ENCODE assay signal across 28 mouse cellular contexts in the genomic region with DNA sequence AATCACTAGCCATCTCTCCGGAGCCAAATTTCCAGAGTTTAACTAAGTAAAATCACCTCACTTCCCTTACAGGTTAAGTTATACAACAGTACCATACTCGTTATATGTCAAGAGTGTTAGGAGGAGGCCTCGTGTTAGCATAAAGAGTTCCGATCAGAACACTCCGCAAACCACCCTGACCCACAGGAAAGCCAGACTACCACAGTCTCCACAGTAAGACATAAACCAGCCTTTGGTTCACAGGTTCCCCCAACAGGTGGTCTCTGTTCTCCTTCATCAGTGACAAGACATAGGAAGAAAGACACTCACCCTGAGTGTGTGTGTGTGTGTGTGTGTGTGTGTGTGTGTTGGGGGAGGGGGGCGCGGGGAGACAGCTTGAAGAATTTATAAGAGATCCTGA. TPM values are rescaled to one million over a fixed set of nuclear protein-coding genes. Genes with fewer than 3 reads are reported as not detected.
DNase-seq lines count a peak whose midpoint lies in the region; ATAC-seq and TF ChIP-seq lines count a peak whose summit lies in the region.
"Had no signal": no experiment of that assay in that cellular context is flagged by ENCODE, and none has a peak within 500 bp of the region (broad histone marks: within the 10 kb centered on the region; RNA-seq: fewer than 3 reads in every experiment).

No protein-coding gene starts in this region.

- WGBS in liver, postnatal 0 days (ENCODE audit: insufficient replicate concordance) = 85% methylated on average over 7 of the region's 7 CpGs
- 79% methylated on average over 7 of the region's 7 CpGs for WGBS in liver, embryonic 12.5 days (ENCODE audit: insufficient replicate concordance)

- TF ChIP-seq RAD21 in MEL (IDR thresholded peaks at IDR 0.05; ENCODE audit: low read depth, low read length) = no peak; the same call in 1 of the 2 replicates

- no peak for TF ChIP-seq EP300 in liver, postnatal 0 days (IDR thresholded peaks at IDR 0.05; ENCODE audit: low read depth)
- no peak for TF ChIP-seq EP300 in MEL (IDR thresholded peaks at IDR 0.05; ENCODE audit: low read depth in 1 of 2, low read length in 2 of 2)

- DNase-seq in liver, postnatal 0 days = no peak
- peak; percentile 30 for DNase-seq in thymus, postnatal 0 days (ENCODE audit: low spot score)
- no peak for DNase-seq in thymus, postnatal 4 days
- DNase-seq in MEL (ENCODE audit: low read depth, low spot score) = no peak
- DNase-seq in naive thymus-derived CD4-positive, alpha-beta T cell, adult 2 months (ENCODE audit: low read depth) = peak; percentile 52
- DNase-seq in adrenal gland, postnatal 4 days (ENCODE audit: low spot score in 2 of 2) = no peak
- no peak for DNase-seq in layer of hippocampus, adult 11-12 months (ENCODE audit: low spot score)
- DNase-seq: adrenal gland, postnatal 10 days; adrenal gland, postnatal 36 days; cerebellum, adult 11 months; cerebellum, adult 2 months; cerebellum, adult 9-11 months; cerebellum, postnatal 25 days; forebrain, postnatal 0 days; gastrocnemius, adult 2 months; gastrocnemius, postnatal 14 days; heart, adult 18-20 months; heart, postnatal 10 days; heart, postnatal 36 days had no signal

- H3K9ac ChIP-seq in liver, postnatal 0 days (replicated peaks) = no peak overlapping the region
- H3K9ac ChIP-seq in liver, embryonic 12.5 days = no peak overlapping the region
- H3K9ac ChIP-seq in MEL (ENCODE audit: control insufficient read depth, low read depth, low read length, poor library complexity, severe bottlenecking) = no peak overlapping the region
- H3K9ac ChIP-seq: embryonic facial prominence, embryonic 12.5 days; embryonic facial prominence, embryonic 15.5 days; forebrain, postnatal 0 days; heart, embryonic 12.5 days; heart, embryonic 15.5 days; hindbrain, embryonic 13.5 days had no signal

- no peak for TF ChIP-seq POLR2A in MEL (IDR thresholded peaks at IDR 0.05; ENCODE audit: control insufficient read depth in 1 of 2, insufficient read depth in 1 of 2, low read depth in 1 of 2, low read length in 2 of 2, poor library complexity in 1 of 2)

- peaks cover 29% of the 10 kb centered on the region for H3K4me1 ChIP-seq in liver, postnatal 0 days (ENCODE audit: insufficient read depth)
- peaks cover 50% of the 10 kb centered on the region for H3K4me1 ChIP-seq in liver, embryonic 12.5 days
- peaks cover 17 to 32% of the 10 kb centered on the region in 2 experiments for H3K4me1 ChIP-seq in MEL (ENCODE audit: control insufficient read depth in 1 of 2, insufficient read depth in 2 of 2, low read length in 2 of 2)

- no peaks in the 10 kb centered on the region for H3K27me3 ChIP-seq in liver, postnatal 0 days (ENCODE audit: insufficient read depth, low read length)
- no peaks in the 10 kb centered on the region for H3K27me3 ChIP-seq in liver, embryonic 12.5 days (replicated peaks)
- no peaks in the 10 kb centered on the region for H3K27me3 ChIP-seq in MEL (ENCODE audit: control insufficient read depth in 1 of 2, insufficient read depth in 2 of 2, low read length in 2 of 2)
- H3K27me3 ChIP-seq: embryonic facial prominence, embryonic 12.5 days; embryonic facial prominence, embryonic 15.5 days; heart, embryonic 12.5 days; heart, embryonic 15.5 days; hindbrain, embryonic 13.5 days had no signal

- H3K79me2 ChIP-seq in MEL (ENCODE audit: control insufficient read depth, insufficient read depth, low read length, poor library complexity) = peaks cover 2% of the 10 kb centered on the region; the same call in 1 of the 2 replicates

- H3K4me3 ChIP-seq in liver, postnatal 0 days (ENCODE audit: low read depth, low read length) = no peak overlapping the region
- H3K4me3 ChIP-seq in liver, embryonic 12.5 days = no peak overlapping the region
- H3K4me3 ChIP-seq in MEL (ENCODE audit: control insufficient read depth in 1 of 2, insufficient read depth in 1 of 2, low read depth in 2 of 2, low read length in 2 of 2) = peak overlapping the region; percentile 24 to 45
- H3K4me3 ChIP-seq: embryonic facial prominence, embryonic 12.5 days; embryonic facial prominence, embryonic 15.5 days; gastrocnemius, adult 2 months; heart, embryonic 12.5 days; heart, embryonic 15.5 days; hindbrain, embryonic 10.5 days; hindbrain, embryonic 13.5 days had no signal

- no peaks in the 10 kb centered on the region for H3K36me3 ChIP-seq in liver, postnatal 0 days (replicated peaks; ENCODE audit: insufficient read depth, low read length)
- peaks cover 12% of the 10 kb centered on the region for H3K36me3 ChIP-seq in liver, embryonic 12.5 days
- H3K36me3 ChIP-seq in MEL (ENCODE audit: control insufficient read depth in 1 of 2, insufficient read depth in 2 of 2, low read length in 2 of 2) = peaks cover 0 to 31% of the 10 kb centered on the region in 2 experiments; a peak in 2 of 4 replicates
- H3K36me3 ChIP-seq: embryonic facial prominence, embryonic 15.5 days; heart, embryonic 15.5 days had no signal

- H3K27ac ChIP-seq in liver, postnatal 0 days (ENCODE audit: low read depth) = no peak overlapping the region
- no peak overlapping the region for H3K27ac ChIP-seq in liver, embryonic 12.5 days
- peak overlapping the region; percentile 69 for H3K27ac ChIP-seq in MEL (ENCODE audit: control insufficient read depth, low read depth, low read length)
- H3K27ac ChIP-seq: embryonic facial prominence, embryonic 12.5 days; embryonic facial prominence, embryonic 15.5 days; gastrocnemius, adult 2 months; heart, embryonic 15.5 days; hindbrain, embryonic 10.5 days; hindbrain, embryonic 13.5 days had no signal

- TF ChIP-seq CTCF in liver, postnatal 0 days (IDR thresholded peaks at IDR 0.05; ENCODE audit: low read depth) = no peak
- no peak for TF ChIP-seq CTCF in MEL (IDR thresholded peaks at IDR 0.05 in 2 of 3, conservative IDR thresholded peaks at IDR 0.05 in 1 of 3; ENCODE audit: control insufficient read depth in 1 of 3, insufficient read depth in 1 of 3, low read depth in 2 of 3, low read length in 3 of 3, poor library complexity in 1 of 3, severe bottlenecking in 1 of 3)

- H3K9me3 ChIP-seq in liver, postnatal 0 days (ENCODE audit: low read length) = no peaks in the 10 kb centered on the region
- no peaks in the 10 kb centered on the region for H3K9me3 ChIP-seq in liver, embryonic 12.5 days (replicated peaks)
- no peaks in the 10 kb centered on the region for H3K9me3 ChIP-seq in MEL (replicated peaks; ENCODE audit: insufficient read depth, low read length)
- H3K9me3 ChIP-seq: embryonic facial prominence, embryonic 12.5 days; embryonic facial prominence, embryonic 15.5 days; heart, embryonic 12.5 days; heart, embryonic 15.5 days; hindbrain, embryonic 10.5 days; hindbrain, embryonic 13.5 days had no signal

- peak overlapping the region; percentile 2; the same call in 1 of the 2 replicates for H3K4me2 ChIP-seq in liver, postnatal 0 days (ENCODE audit: low read depth, low read length)
- no peak overlapping the region for H3K4me2 ChIP-seq in liver, embryonic 12.5 days
- H3K4me2 ChIP-seq: embryonic facial prominence, embryonic 12.5 days; embryonic facial prominence, embryonic 15.5 days; heart, embryonic 12.5 days; heart, embryonic 15.5 days; hindbrain, embryonic 13.5 days had no signal

- no peak for ATAC-seq in liver, postnatal 0 days
- ATAC-seq in liver, embryonic 12.5 days = no peak
- ATAC-seq: forebrain, embryonic 14.5 days; forebrain, postnatal 0 days; hindbrain, embryonic 16.5 days had no signal

TF ChIP-seq in MEL, 35 proteins besides CTCF, POLR2A, EP300 and RAD21:
- TF ChIP-seq MAZ (IDR thresholded peaks at IDR 0.05; ENCODE audit: low read depth, low read length) (no peak), GABPA (IDR thresholded peaks at IDR 0.05; ENCODE audit: low read depth, low read length) (no peak), MYB (IDR thresholded peaks at IDR 0.05; ENCODE audit: low read depth, low read length) (no peak), SIN3A (IDR thresholded peaks at IDR 0.05; ENCODE audit: low read length) (peak; percentile 16; the same call in 1 of the 2 replicates), RCOR1 (IDR thresholded peaks at IDR 0.05; ENCODE audit: low read depth, low read length) (no peak)

RNA-seq across cellular contexts. Expression of gene Nxpe3, which starts 3.7 kb away (rescaled TPM):
- 0.22 and 0.31 TPM in 2 replicates for polyA plus RNA-seq in liver, postnatal 0 days (2015; fragmentation: Nextera tagmentation; extraction: Ambion mirVana)
- polyA plus RNA-seq in liver, embryonic 12.5 days (2016; fragmentation: Nextera tagmentation; extraction: Ambion mirVana) = 0.57 and 0.71 TPM in 2 replicates
- 1.8 and 2.2 TPM in 2 replicates for polyA plus RNA-seq in thymus, postnatal 0 days (2015; fragmentation: Nextera tagmentation; extraction: Ambion mirVana)
- total RNA-seq in MEL (2012; rRNA removed) = 2.5 and 2.7 TPM in 2 replicates
- 1 to 10 TPM in 1 of 2 experiments, not detected in 1; 4.3 TPM for polyA plus RNA-seq in MEL (2012; ENCODE audit: insufficient read depth in 1 of 2, insufficient read length in 2 of 2, low read depth in 1 of 2, low replicate concordance in 2 of 2, missing spikeins in 1 of 2)
- 1 to 10 TPM; 2.5 to 3.0 TPM for total RNA-seq in adrenal gland, postnatal 4 days (2021)

RNA-seq across cellular contexts. Expression of gene Cep97, which starts 43.3 kb away (rescaled TPM):
- polyA plus RNA-seq in liver, postnatal 0 days (2015; fragmentation: Nextera tagmentation; extraction: Ambion mirVana) = 2.4 and 2.7 TPM in 2 replicates
- polyA plus RNA-seq in liver, embryonic 12.5 days (2016; fragmentation: Nextera tagmentation; extraction: Ambion mirVana) = 5.7 and 6.0 TPM in 2 replicates
- polyA plus RNA-seq in thymus, postnatal 0 days (2015; fragmentation: Nextera tagmentation; extraction: Ambion mirVana) = 46.4 and 52.7 TPM in 2 replicates
- total RNA-seq in MEL (2012; rRNA removed) = 11.1 and 12.9 TPM in 2 replicates
- 10 to 100 TPM in 1 of 2 experiments, not detected in 1; 10.7 TPM for polyA plus RNA-seq in MEL (2012; ENCODE audit: insufficient read depth in 1 of 2, insufficient read length in 2 of 2, low read depth in 1 of 2, low replicate concordance in 2 of 2, missing spikeins in 1 of 2)
- 10 to 100 TPM; 10.8 to 13.0 TPM for total RNA-seq in adrenal gland, postnatal 4 days (2021)

RNA-seq across cellular contexts. Expression of gene Nfkbiz, which starts 52.6 kb away (rescaled TPM):
- polyA plus RNA-seq in liver, postnatal 0 days (2015; fragmentation: Nextera tagmentation; extraction: Ambion mirVana) = 2.7 and 3.2 TPM in 2 replicates
- 2.4 and 2.6 TPM in 2 replicates for polyA plus RNA-seq in liver, embryonic 12.5 days (2016; fragmentation: Nextera tagmentation; extraction: Ambion mirVana)
- 6.0 and 6.3 TPM in 2 replicates for polyA plus RNA-seq in thymus, postnatal 0 days (2015; fragmentation: Nextera tagmentation; extraction: Ambion mirVana)
- total RNA-seq in MEL (2012; rRNA removed) = 1.3 and 1.4 TPM in 2 replicates
- polyA plus RNA-seq in MEL (2012; ENCODE audit: insufficient read depth in 1 of 2, insufficient read length in 2 of 2, low read depth in 1 of 2, low replicate concordance in 2 of 2, missing spikeins in 1 of 2) = 1 to 10 TPM in 1 of 2 experiments, not detected in 1; 2.4 TPM
- total RNA-seq in adrenal gland, postnatal 4 days (2021) = 1 to 10 TPM; 6.8 to 7.4 TPM

Comparison
In these comparisons a context has a peak if more than half of its experiments do, and no peak if none do; other contexts are left out.
1. DNase-seq: peak in thymus, postnatal 0 days (single experiment) and naive thymus-derived CD4-positive, alpha-beta T cell, adult 2 months (single experiment); none in liver, postnatal 0 days (single experiment), thymus, postnatal 4 days (single experiment), MEL (single experiment), adrenal gland, postnatal 4 days (0 of 2) and layer of hippocampus, adult 11-12 months (single experiment).
2. H3K4me3 ChIP-seq: peak in MEL (2 of 2); none in liver, postnatal 0 days (single experiment) and liver, embryonic 12.5 days (single experiment).